11 mouse cellular contexts compared by ENCODE assay signal in the genomic region with DNA sequence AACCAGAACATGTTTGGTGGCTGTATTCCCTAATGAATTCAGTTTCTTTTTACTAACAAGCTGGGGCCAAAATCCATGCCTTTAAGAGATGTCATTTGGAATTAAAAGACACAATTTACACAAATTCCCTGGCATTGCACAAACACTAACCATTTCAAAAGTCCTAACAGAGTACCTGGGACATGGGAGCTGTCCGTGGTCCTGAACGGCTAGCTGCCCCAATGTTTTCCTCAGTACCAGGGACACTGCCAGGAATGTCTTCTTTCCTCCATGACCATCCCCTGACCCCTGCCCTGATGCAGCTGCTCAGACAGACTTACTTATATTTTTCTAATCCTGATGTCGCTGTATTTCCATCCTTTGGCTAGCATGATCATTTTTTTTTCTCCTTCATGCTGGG. TPM values are rescaled to one million over a fixed set of nuclear protein-coding genes. Genes with fewer than 3 reads are reported as not detected.
A peak's percentile ranks its signal among the peaks of the same experiment; 100 is the strongest.
DNase-seq lines count a peak whose midpoint lies in the region; ATAC-seq and TF ChIP-seq lines count a peak whose summit lies in the region.
"Had no signal": no experiment of that assay in that cellular context is flagged by ENCODE, and none has a peak within 500 bp of the region (broad histone marks: within the 10 kb centered on the region; RNA-seq: fewer than 3 reads in every experiment).

No protein-coding gene starts in this region.

- no peak overlapping the region for H3K27ac ChIP-seq in lung, postnatal 0 days (ENCODE audit: low read length)
- H3K27ac ChIP-seq: gastrocnemius, adult 2 months had no signal

- H3K4me1 ChIP-seq in lung, postnatal 0 days (ENCODE audit: insufficient read depth, low read depth, low read length) = no peaks in the 10 kb centered on the region
- H3K4me1 ChIP-seq in lung, adult 2 months (ENCODE audit: control insufficient read depth, insufficient read depth, low read length) = no peaks in the 10 kb centered on the region

- H3K27me3 ChIP-seq in lung, postnatal 0 days (replicated peaks; ENCODE audit: insufficient read depth, low read length) = no peaks in the 10 kb centered on the region

- H3K9ac ChIP-seq in lung, postnatal 0 days (replicated peaks; ENCODE audit: low read depth) = no peak overlapping the region

- H3K4me2 ChIP-seq in lung, postnatal 0 days (replicated peaks; ENCODE audit: low read depth, low read length) = no peak overlapping the region

- ATAC-seq in lung, postnatal 0 days = no peak
- ATAC-seq in monocyte, adult 5-6 weeks (replicated peaks; ENCODE audit: insufficient number of reproducible peaks, low FRiP score, low TSS enrichment, poor library complexity, severe bottlenecking) = no peak

- H3K9me3 ChIP-seq in lung, postnatal 0 days (ENCODE audit: low read length) = no peaks in the 10 kb centered on the region

- peak; percentile 5 to 30 for DNase-seq in adrenal gland, adult 18-20 months (ENCODE audit: low spot score in 2 of 2)
- no peak for DNase-seq in adrenal gland, adult 2 months
- peak; percentile 18 for DNase-seq in lung, postnatal 0 days (ENCODE audit: low spot score)
- no peak for DNase-seq in lung, adult 2 months
- peak; percentile 86 for DNase-seq in embryo, embryonic 10.5 days (ENCODE audit: low spot score)
- DNase-seq in ovary, postnatal 14 days (ENCODE audit: low spot score) = peak; percentile 29
- no peak for DNase-seq in cerebellum, adult 9-11 months
- DNase-seq: gastrocnemius, adult 2 months; thymus, adult 2 months had no signal

- H3K4me3 ChIP-seq in lung, postnatal 0 days (ENCODE audit: low read depth, low read length) = no peak overlapping the region
- H3K4me3 ChIP-seq in lung, adult 2 months (replicated peaks; ENCODE audit: extremely low read depth, low read depth, low read length) = no peak overlapping the region
- H3K4me3 ChIP-seq: gastrocnemius, adult 2 months had no signal

- no peaks in the 10 kb centered on the region for H3K36me3 ChIP-seq in lung, postnatal 0 days (ENCODE audit: insufficient read depth, low read length)

- TF ChIP-seq POLR2A in lung, adult 2 months (IDR thresholded peaks at IDR 0.05; ENCODE audit: borderline replicate concordance, extremely low read depth, low read depth, low read length) = no peak

- no peak for TF ChIP-seq CTCF in lung, postnatal 0 days (IDR thresholded peaks at IDR 0.05)
- no peak for TF ChIP-seq CTCF in lung, adult 2 months (IDR thresholded peaks at IDR 0.05; ENCODE audit: insufficient read depth, low read length)

- TF ChIP-seq EP300 in lung, postnatal 0 days (IDR thresholded peaks at IDR 0.05) = no peak

- WGBS in lung, postnatal 0 days = 8% methylated on average over 3 of the region's 3 CpGs
- WGBS in lung, adult 2 months = 7% methylated on average over 3 of the region's 3 CpGs

RNA-seq across cellular contexts. Expression of gene Tcl1, which starts 43.5 kb away (rescaled TPM):
- total RNA-seq in adrenal gland, adult 18-20 months (2021) = not detected
- total RNA-seq in adrenal gland, adult 2 months (2021) = under 1 TPM in 1 of 2 experiments, not detected in 1; 0.45 TPM
- not detected in 2 replicates for polyA plus RNA-seq in adrenal gland, adult 2 months (2012; rRNA removed)
- polyA plus RNA-seq in lung, postnatal 0 days (2015; fragmentation: Nextera tagmentation; extraction: Ambion mirVana) = not detected in 2 replicates
- polyA plus RNA-seq in lung, adult 2 months (2012; rRNA removed) = not detected in 2 replicates
- not detected in 3 replicates for total RNA-seq in monocyte, adult 5-6 weeks (2017)
- total RNA-seq: gastrocnemius, adult 2 months had no signal
- polyA plus RNA-seq: C2C12 had no signal

Comparison
In these comparisons a context has a peak if more than half of its experiments do, and no peak if none do; other contexts are left out.
1. DNase-seq: peak in adrenal gland, adult 18-20 months (2 of 2), lung, postnatal 0 days (single experiment), embryo, embryonic 10.5 days (single experiment) and ovary, postnatal 14 days (single experiment); none in adrenal gland, adult 2 months (single experiment), lung, adult 2 months (single experiment) and cerebellum, adult 9-11 months (single experiment).